Mouse (Mus musculus) CH12.LX (cell line): Measurements from ENCODE around the gene Nt5c2.

Experiments used
- CTCF ChIP-seq, 2 experiments: IDR thresholded peaks in 1 of 2; conservative IDR thresholded peaks in 1 of 2; 2 replicates each; pipeline ENCODE4 v1.5.1; 2011 to 2012; ENCODE audit warnings: low read depth in 2 of 2, low read length in 2 of 2, improper control_type of control experiment in 1 of 2, inconsistent platforms in 1 of 2, mild to moderate bottlenecking in 1 of 2, moderate library complexity in 1 of 2
- HCFC1 ChIP-seq: IDR thresholded peaks from 2 replicates; pipeline ENCODE4 v1.6.1; 2012; ENCODE audit warnings: low read depth, mild to moderate bottlenecking, inconsistent platforms, low read length, improper control_type of control experiment
- IRF4 ChIP-seq: IDR thresholded peaks from 2 replicates; pipeline ENCODE4 v1.6.1; 2014; ENCODE audit warnings: low read depth, mild to moderate bottlenecking, inconsistent platforms, low read length, improper control_type of control experiment
- MAX ChIP-seq: IDR thresholded peaks from 2 replicates; pipeline ENCODE4 v1.6.1; 2011; ENCODE audit warnings: low read length, improper control_type of control experiment
- MEF2A ChIP-seq: IDR thresholded peaks from 2 replicates; pipeline ENCODE4 v1.6.1; 2014; ENCODE audit warnings: low read depth, mild to moderate bottlenecking, inconsistent platforms, low read length, improper control_type of control experiment, borderline replicate concordance
- POLR2A ChIP-seq: IDR thresholded peaks from 2 replicates; pipeline ENCODE4 v1.6.1; 2011; ENCODE audit warnings: low read depth, mild to moderate bottlenecking, improper control_type of control experiment, low read length
- POLR2AphosphoS2 ChIP-seq: IDR thresholded peaks from 2 replicates; pipeline ENCODE4 v1.6.1; 2011; ENCODE audit warnings: low read depth, low read length, improper control_type of control experiment
- SIN3A ChIP-seq: IDR thresholded peaks from 2 replicates; pipeline ENCODE4 v1.6.1; 2012; ENCODE audit warnings: low read length, improper control_type of control experiment, inconsistent platforms

DNA sequence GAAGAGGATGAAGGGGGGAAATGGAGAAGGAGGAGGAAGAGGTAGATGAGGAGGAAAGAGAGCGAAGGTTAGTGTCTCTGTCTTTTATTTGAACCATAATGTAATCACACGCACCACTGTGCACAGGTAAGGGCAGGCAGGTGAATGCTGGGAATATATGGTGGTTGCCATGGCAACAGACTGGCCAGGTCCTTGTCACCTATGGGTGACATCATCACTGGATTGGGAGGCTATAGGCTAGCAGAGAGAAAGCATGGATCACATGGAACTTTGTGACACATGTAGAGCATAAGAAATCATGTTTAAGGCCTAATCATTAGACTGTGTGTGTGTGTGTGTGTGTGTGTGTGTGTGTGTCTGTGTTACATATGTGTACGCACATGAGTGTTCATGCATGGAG, 42.8 kb downstream of the Nt5c2 start:
- TF ChIP-seq IRF4 (no peak), POLR2AphosphoS2 (no peak), MAX (no peak), HCFC1 (no peak), SIN3A (no peak), MEF2A (no peak), CTCF (conservative IDR thresholded peaks at IDR 0.05 in 1 of 2, IDR thresholded peaks at IDR 0.05 in 1 of 2; ENCODE audit: low read depth in 2 of 2, low read length in 2 of 2) (no peak), POLR2A (no peak)
